Mouse (Mus musculus): ENCODE measurements at regions not wholly inside any gene's neighbourhood (a gene's known extent, or its start where the extent isn't known, plus 50 kb on each side); places are given as distances from the start of the nearest gene placed in this dataset.
A peak's percentile ranks its signal among the peaks of the same experiment; 100 is the strongest.

GRCm38 (mm10) chr7:94650462-94650861 is 1520.6 kb upstream of the Tenm4 start:
- Histone ChIP-seq H3K4me1 (peaks cover 5% of the 10 kb centered on the region; the same call in 1 of the 2 replicates), H3K36me3 (replicated peaks) (no peaks in the 10 kb centered on the region), H3K4me3 (replicated peaks) (no peak overlapping the region), H3K9ac (no peak overlapping the region), H3K4me2 (no peak overlapping the region), H3K27ac (no peak overlapping the region), H3K9me3 (no peaks in the 10 kb centered on the region), H3K27me3 (no peaks in the 10 kb centered on the region)
- WGBS: 71% methylated on average over 1 of the region's 1 CpGs
- ATAC-seq (ENCODE audit: low FRiP score): no peak

- 54% methylated on average over 4 of the region's 4 CpGs for WGBS
- Histone ChIP-seq H3K4me3 (replicated peaks) (no peak overlapping the region), H3K36me3 (replicated peaks) (no peaks in the 10 kb centered on the region), H3K4me1 (0 out of 2 replicates have a peak, but pooled peaks cover 3% of the 10 kb centered on the region), H3K4me2 (no peak overlapping the region), H3K27me3 (no peaks in the 10 kb centered on the region), H3K9ac (no peak overlapping the region), H3K27ac (no peak overlapping the region), H3K9me3 (0 out of 2 replicates have a peak, but pooled peaks cover 2% of the 10 kb centered on the region)
- peak; percentile 60; the same call in 1 of the 2 replicates for ATAC-seq (ENCODE audit: low FRiP score)
Observed at GRCm38 (mm10) chr7:94666392-94667155, 1504.5 kb upstream of the Tenm4 start.

GRCm38 (mm10) chr7:94668296-94668695 is 1502.8 kb upstream of the Tenm4 start:
- Histone ChIP-seq H3K4me2 (no peak overlapping the region), H3K9ac (no peak overlapping the region), H3K36me3 (replicated peaks) (no peaks in the 10 kb centered on the region), H3K27ac (no peak overlapping the region), H3K4me1 (0 out of 2 replicates have a peak, but pooled peaks cover 3% of the 10 kb centered on the region), H3K27me3 (no peaks in the 10 kb centered on the region), H3K9me3 (0 out of 2 replicates have a peak, but pooled peaks cover 2% of the 10 kb centered on the region), H3K4me3 (replicated peaks) (no peak overlapping the region)
- WGBS: 36% methylated on average over 1 of the region's 1 CpGs
- no peak for ATAC-seq (ENCODE audit: low FRiP score)

GRCm38 (mm10) chr7:94668836-94669396 is 1502.1 kb upstream of the Tenm4 start:
- Histone ChIP-seq H3K4me3 (replicated peaks) (no peak overlapping the region), H3K27me3 (no peaks in the 10 kb centered on the region), H3K9ac (no peak overlapping the region), H3K27ac (no peak overlapping the region), H3K4me1 (0 out of 2 replicates have a peak, but pooled peaks cover 3% of the 10 kb centered on the region), H3K36me3 (replicated peaks) (no peaks in the 10 kb centered on the region), H3K4me2 (no peak overlapping the region), H3K9me3 (0 out of 2 replicates have a peak, but pooled peaks cover under 1% of the 10 kb centered on the region)
- ATAC-seq (ENCODE audit: low FRiP score): no peak
- WGBS: 62% methylated on average over 2 of the region's 2 CpGs

- Histone ChIP-seq H3K36me3 (replicated peaks) (no peaks in the 10 kb centered on the region), H3K27me3 (no peaks in the 10 kb centered on the region), H3K4me3 (replicated peaks) (no peak overlapping the region), H3K9ac (no peak overlapping the region), H3K4me2 (no peak overlapping the region), H3K9me3 (no peaks in the 10 kb centered on the region), H3K27ac (no peak overlapping the region), H3K4me1 (peaks cover 4% of the 10 kb centered on the region; the same call in 1 of the 2 replicates)
- WGBS: 7% methylated on average over 2 of the region's 2 CpGs
- peak; percentile 69; the same call in 1 of the 2 replicates for ATAC-seq (ENCODE audit: low FRiP score)
Observed at GRCm38 (mm10) chr7:94687887-94688286, 1483.2 kb upstream of the Tenm4 start.

GRCm38 (mm10) chr7:94697214-94697613 is 1473.8 kb upstream of the Tenm4 start:
- Histone ChIP-seq H3K27me3 (no peaks in the 10 kb centered on the region), H3K4me1 (no peaks in the 10 kb centered on the region), H3K4me3 (replicated peaks) (no peak overlapping the region), H3K27ac (no peak overlapping the region), H3K4me2 (no peak overlapping the region), H3K9ac (no peak overlapping the region), H3K36me3 (replicated peaks) (no peaks in the 10 kb centered on the region), H3K9me3 (no peaks in the 10 kb centered on the region)
- whole genome bisulfite sequencing: 91% methylated on average over 4 of the region's 4 CpGs
- ATAC-seq (ENCODE audit: low FRiP score): no peak

GRCm38 (mm10) chr7:94706457-94706856 is 1464.6 kb upstream of the Tenm4 start:
- no peaks in the 10 kb centered on the region for H3K27me3 ChIP-seq
- no peak overlapping the region for H3K4me2 ChIP-seq
- no peak overlapping the region for H3K27ac ChIP-seq
- H3K9me3 ChIP-seq: no peaks in the 10 kb centered on the region
- no peak overlapping the region for H3K4me3 ChIP-seq (replicated peaks)
- H3K9ac ChIP-seq: no peak overlapping the region
- no peaks in the 10 kb centered on the region for H3K36me3 ChIP-seq (replicated peaks)
- ATAC-seq (ENCODE audit: low FRiP score): 0 out of 2 replicates have a peak, but pooled peaks have one; percentile 20
- H3K4me1 ChIP-seq: no peaks in the 10 kb centered on the region

- Histone ChIP-seq H3K9ac (no peak overlapping the region), H3K4me2 (no peak overlapping the region), H3K4me1 (no peaks in the 10 kb centered on the region), H3K36me3 (replicated peaks) (no peaks in the 10 kb centered on the region), H3K4me3 (replicated peaks) (no peak overlapping the region), H3K27ac (no peak overlapping the region), H3K9me3 (no peaks in the 10 kb centered on the region), H3K27me3 (no peaks in the 10 kb centered on the region)
- 78% methylated on average over 1 of the region's 1 CpGs for WGBS
- no peak for ATAC-seq (ENCODE audit: low FRiP score)
Observed at GRCm38 (mm10) chr7:94733433-94733832, 1437.6 kb upstream of the Tenm4 start.

- no peak overlapping the region for H3K4me3 ChIP-seq (replicated peaks)
- H3K27ac ChIP-seq: no peak overlapping the region
- no peak overlapping the region for H3K9ac ChIP-seq
- no peaks in the 10 kb centered on the region for H3K9me3 ChIP-seq
- no peaks in the 10 kb centered on the region for H3K4me1 ChIP-seq
- no peaks in the 10 kb centered on the region for H3K27me3 ChIP-seq
- H3K4me2 ChIP-seq: no peak overlapping the region
- no peak for ATAC-seq (ENCODE audit: low FRiP score)
- H3K36me3 ChIP-seq (replicated peaks): no peaks in the 10 kb centered on the region
- WGBS: 78% methylated on average over 4 of the region's 4 CpGs
Observed at GRCm38 (mm10) chr7:94734741-94735140, 1436.3 kb upstream of the Tenm4 start.
